Mouse (Mus musculus): Measurements from ENCODE around the gene Fbxo11. TPM values are rescaled to one million over a fixed set of nuclear protein-coding genes. Genes with fewer than 3 reads are reported as not detected.

Gene Fbxo11
- total RNA-seq, 2 experiments from 2014 or later, result 10.1 to 14.4 TPM

- ATAC-seq (replicated peaks; ENCODE audit: low FRiP score, poor library complexity, severe bottlenecking), result no peak
These were observed 3.1 kb upstream of the Fbxo11 start for GRCm38 (mm10) chr17:88068024-88068719.

- no peak for ATAC-seq (replicated peaks; ENCODE audit: low FRiP score, poor library complexity, severe bottlenecking)
These were observed 2.3 kb upstream of the Fbxo11 start for GRCm38 (mm10) chr17:88067202-88067901.

DNA sequence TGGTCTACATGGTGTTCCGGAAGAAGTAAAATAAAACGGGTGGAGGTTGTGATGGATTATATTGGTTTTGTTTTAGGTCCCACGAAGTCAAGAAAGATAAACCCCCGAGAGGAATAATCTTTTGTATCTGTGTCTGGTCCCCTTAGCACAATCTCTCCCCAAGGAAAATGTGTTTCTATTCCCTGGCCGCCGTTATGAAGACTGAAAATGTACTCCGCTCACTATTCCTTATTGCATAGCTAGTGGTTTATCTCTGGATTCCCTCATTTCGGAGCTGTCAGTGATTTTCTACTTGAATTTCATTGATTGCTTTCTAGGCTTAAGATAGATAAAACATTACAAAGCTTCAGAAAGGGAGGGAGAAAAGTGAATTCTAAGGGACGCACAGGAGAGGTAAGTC lies 1.7 kb upstream of the Fbxo11 start:
- ATAC-seq (replicated peaks; ENCODE audit: low FRiP score, poor library complexity, severe bottlenecking), result no peak

DNA sequence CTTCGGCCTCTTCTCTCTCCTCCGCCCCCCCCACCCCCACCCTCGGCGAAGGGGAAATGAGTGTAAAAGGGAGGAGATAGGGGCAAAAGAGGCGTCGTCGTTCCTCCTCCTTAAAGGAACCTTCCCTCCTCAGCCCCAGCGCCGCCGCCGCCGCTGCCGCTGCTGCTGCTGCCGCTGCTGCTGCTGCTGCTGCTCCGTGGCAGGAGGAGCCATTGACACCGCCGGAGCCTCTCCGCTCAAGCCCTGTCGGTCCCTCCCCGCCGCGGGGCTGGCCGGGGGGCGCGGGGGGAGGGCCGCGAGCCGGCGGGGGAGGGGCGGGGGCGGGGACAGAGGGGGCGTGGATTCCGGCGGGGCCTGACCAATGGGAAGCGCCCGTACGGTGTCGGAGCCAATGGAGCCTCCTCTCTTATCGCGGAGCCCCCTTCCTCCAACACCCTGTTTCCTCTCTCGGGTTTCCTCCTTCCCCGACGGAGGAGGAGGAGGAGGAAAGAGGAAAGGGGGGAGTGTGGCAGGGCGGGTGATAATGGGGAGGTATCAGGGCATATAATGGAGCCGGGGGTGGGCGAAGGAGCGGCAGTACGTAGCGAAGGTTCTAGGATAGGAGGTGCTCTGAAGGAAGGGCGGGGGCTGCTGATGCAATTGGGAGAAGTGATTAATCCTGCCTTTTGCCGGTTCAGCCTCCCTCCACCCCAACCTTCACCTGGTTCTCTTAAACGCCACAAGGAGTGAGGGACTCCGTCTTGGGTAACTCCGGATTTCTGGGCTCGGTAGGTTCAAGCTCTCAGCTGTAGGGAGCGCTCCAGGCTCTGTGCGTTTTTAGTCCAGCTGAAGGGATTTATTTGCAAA lies 933 bp upstream of the Fbxo11 start:
- peak; percentile 93 for ATAC-seq (replicated peaks; ENCODE audit: low FRiP score, poor library complexity, severe bottlenecking)

DNA sequence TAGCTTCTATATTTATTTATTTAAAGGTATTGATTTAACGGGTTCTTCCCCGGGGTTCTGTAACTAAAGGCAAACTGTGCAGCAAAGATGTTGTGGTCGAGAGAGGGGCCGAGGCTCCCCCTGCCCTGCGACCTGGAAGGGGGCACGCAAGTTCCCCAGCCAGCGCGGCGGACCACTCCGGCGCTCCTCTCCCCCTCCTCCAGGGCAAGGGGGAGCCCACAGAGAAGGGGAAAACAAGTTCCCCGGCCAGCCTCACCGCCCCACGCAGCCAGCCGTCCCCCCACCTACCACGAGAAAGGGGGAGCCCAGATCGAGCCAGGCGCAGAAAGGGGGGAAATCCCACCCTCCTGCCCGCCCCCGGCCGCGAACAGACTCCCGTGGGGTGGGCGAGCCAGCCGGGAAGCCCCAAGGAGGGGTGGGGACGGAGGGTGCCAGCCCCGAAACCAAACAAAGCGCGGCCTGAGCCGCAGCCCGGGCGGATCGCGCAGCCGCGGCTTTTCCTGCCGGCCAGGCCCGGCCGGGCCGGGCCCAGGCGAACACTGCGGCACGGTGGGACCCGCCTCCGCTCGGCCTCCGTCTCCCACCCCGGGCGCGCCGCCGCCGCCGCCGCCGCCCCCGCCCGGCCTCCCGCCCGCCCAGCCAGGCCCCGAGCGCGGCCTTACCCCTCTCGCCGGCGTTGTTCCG lies 602 bp downstream of the Fbxo11 start:
- peak; percentile 23 for ATAC-seq (replicated peaks; ENCODE audit: low FRiP score, poor library complexity, severe bottlenecking)

DNA sequence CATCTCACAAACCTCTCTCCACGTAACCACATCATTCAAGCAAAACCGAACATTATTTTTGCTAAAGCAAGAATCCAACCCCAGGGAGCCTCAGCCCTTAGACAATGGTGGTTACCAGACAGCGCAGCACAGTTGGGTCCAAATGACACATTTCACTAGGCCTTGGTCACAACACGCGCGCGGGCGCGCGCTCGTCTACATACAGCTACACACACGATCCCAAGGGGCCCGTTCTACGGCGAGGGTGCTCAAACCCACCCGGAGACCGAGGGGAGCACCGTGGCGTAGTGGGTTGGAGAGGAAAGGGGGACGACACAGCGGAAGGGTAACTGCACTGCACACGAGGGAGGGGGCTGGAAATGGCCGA lies 1.1 kb downstream of the Fbxo11 start:
- ATAC-seq (replicated peaks; ENCODE audit: low FRiP score, poor library complexity, severe bottlenecking), result peak; percentile 35; the same call in 1 of the 2 replicates

DNA sequence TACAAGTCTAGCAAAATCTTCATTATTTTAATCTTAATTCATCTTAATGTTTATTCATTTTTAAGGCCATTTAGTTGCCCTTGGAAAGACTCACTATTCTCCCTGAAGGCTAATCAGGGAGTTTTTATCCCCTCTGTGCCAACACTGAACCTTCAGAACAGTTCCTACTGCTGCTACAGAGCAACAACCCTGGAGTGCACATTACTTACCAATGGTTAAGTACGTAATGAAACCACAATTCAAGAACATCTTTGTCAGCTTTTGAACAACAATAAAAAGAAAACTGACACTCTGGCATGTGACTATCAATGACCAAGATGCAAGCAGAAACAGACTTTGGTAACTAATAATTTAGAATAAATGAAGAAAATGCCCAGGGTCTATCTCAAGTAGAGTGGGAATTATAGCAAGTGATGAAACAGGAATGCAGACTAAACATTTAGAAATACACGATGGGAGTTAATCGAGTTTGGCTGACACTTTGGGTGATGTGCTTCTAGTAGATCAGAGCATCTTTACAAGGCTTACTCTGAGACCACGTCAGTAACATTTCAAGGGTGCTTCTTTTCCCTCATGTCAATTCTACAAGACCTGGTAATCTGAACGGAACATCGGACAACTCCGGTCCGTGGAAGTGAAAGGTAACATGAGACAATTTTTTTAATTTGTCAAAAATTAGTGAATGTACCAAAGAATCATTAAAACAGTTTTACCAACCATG lies 2.1 kb downstream of the Fbxo11 start:
- no peak for ATAC-seq (replicated peaks; ENCODE audit: low FRiP score, poor library complexity, severe bottlenecking)

DNA sequence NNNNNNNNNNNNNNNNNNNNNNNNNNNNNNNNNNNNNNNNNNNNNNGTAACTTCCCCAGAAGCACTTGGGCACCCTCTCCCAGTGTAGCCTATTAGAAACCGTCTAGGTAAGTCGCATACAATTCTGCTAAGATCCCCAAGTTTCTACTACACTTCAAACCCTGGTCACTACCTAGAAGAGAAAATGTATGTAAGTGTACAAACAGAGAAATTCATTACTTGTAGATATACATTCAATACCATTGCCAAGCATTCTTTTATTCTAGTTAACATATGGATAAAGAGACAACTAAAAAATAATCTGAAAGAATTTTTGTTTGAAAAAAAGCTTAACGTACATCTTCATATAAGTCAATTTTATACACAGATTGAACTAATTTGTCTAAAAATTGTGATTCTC lies 3.1 kb downstream of the Fbxo11 start:
- ATAC-seq (replicated peaks; ENCODE audit: low FRiP score, poor library complexity, severe bottlenecking), result no peak

DNA sequence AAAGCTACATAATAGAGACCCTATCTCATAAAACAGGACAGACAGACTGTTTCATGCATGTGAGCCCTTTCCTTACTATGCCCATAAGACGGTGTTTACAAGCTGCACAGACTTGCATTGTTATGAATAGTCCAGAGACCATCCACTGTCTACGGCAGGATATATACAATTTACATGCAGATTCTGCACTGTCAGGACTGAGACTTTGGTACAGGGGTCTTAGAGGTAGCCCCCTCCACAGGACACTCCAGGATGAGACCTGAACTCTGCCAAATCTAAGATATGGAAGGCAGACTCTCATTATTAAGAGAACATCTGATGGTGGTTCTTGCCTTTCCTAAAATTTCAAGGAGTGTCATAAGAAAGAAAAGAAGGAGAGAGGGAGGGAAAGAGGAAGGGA lies 6.8 kb downstream of the Fbxo11 start:
- no peak for ATAC-seq (replicated peaks; ENCODE audit: low FRiP score, poor library complexity, severe bottlenecking)

DNA sequence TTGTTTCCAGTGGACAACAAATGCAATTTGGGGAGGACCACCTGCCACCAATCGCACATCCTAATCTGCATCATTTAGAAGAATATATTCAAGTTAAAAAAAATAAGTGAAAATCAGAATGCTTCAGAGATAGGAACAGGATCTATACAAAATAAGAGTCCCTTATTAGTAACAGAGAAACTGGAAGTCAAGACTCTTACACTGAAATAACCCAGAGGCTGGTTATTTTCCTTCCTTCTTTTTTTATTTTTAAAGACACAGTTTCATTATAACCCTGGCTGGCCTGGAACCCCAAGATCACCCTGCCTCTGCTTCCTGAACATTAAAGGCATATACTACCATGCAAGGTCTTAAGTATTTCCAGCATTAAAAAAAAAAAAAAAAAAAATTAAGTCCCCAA lies 7.2 kb downstream of the Fbxo11 start:
- no peak for ATAC-seq (replicated peaks; ENCODE audit: low FRiP score, poor library complexity, severe bottlenecking)

GRCm38 (mm10) chr17:88051679-88052078 lies 13.4 kb downstream of the Fbxo11 start:
- ATAC-seq (replicated peaks; ENCODE audit: low FRiP score, poor library complexity, severe bottlenecking), result no peak

DNA sequence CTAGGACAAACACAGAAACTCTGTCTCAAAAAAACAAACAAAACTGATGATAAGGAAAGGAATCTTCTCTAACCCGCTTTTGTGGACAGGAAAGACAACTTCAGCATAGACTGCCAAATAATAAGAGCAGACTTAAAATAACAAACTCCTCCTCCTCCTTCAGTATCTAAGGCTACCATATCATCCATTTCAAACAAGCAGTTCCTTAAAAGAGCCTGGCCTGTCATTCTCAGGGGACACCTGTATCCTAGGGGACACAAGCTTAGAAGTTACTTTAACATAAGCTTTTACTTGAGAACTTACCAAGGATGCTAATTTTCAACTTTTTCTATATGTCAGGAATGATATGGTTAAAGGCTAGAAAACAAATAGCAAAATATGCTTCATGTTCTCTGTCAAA lies 14.2 kb downstream of the Fbxo11 start:
- no peak for ATAC-seq (replicated peaks; ENCODE audit: low FRiP score, poor library complexity, severe bottlenecking)

GRCm38 (mm10) chr17:88050318-88050717 lies 14.8 kb downstream of the Fbxo11 start:
- no peak for ATAC-seq (replicated peaks; ENCODE audit: low FRiP score, poor library complexity, severe bottlenecking)

DNA sequence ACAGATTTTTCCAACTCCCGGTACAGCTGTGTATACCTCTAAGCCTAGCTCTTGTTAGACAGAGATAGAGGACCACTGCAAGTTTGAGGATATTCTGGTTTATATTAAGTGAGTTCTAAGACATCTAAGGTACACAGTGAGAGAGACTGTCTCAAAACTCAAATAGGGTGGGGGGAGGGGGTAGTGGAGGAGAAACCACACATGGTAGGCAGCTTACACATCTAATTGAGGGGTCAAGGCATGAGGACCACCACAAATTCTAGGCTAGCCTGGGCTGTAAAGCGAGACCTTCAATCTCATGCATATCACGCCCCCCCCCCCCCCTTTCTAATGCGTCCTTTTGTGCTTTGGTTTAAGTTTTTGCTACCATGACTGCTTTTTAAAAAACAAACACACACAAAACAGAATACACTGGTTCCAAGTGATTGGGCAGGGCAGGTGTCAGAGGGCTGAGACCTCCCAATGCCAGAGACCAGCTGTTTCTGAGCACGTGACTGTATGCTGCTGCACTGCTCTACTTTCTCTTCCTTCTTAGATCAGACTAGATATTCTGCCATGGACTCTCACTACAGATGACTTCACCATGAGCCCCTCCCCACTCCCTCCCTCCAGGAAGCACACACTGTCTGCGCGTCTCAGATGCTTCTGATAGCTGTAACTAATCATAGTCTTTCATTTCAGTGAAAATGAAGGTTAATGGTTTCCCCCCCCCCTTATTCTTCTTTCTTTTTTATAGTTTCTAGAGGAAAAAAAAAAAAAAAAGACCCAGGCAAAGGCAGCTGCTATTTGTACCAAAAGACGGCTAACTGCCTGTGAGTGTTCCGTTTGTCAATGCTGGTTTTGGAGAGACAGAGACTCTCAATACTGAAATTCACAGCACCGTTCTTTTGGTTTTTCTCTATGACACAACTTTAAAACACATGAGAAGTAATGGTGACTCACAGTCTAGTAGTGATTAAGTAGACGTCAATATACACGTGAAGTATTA lies 22.7 kb downstream of the Fbxo11 start:
- ATAC-seq (replicated peaks; ENCODE audit: low FRiP score, poor library complexity, severe bottlenecking), result no peak; the same call in 1 of the 2 replicates

GRCm38 (mm10) chr17:88040810-88041209 lies 24.3 kb downstream of the Fbxo11 start:
- ATAC-seq (replicated peaks; ENCODE audit: low FRiP score, poor library complexity, severe bottlenecking), result no peak

DNA sequence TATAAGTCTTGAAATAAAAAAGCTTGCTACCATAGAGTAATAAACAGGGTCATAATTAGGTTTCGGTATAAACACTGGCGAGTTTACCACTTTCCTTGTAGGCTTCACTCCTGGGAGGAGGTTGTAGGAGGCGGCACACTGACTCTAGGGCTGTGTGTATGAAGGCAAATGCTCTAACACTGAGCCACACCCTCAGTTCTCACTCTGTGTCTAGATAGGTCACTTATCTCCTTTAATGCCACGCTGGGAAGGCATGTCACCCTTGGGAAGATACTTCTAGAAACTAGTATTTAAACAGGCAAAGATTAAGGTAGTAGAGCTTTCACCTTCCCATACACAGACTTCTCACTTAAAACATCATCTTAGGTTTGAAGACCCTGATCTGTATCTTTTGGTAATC lies 30.7 kb downstream of the Fbxo11 start:
- ATAC-seq (replicated peaks; ENCODE audit: low FRiP score, poor library complexity, severe bottlenecking), result peak; percentile 75

- ATAC-seq (replicated peaks; ENCODE audit: low FRiP score, poor library complexity, severe bottlenecking), result peak; percentile 66; the same call in 1 of the 2 replicates
These were observed 33.3 kb downstream of the Fbxo11 start for GRCm38 (mm10) chr17:88031755-88032154.

DNA sequence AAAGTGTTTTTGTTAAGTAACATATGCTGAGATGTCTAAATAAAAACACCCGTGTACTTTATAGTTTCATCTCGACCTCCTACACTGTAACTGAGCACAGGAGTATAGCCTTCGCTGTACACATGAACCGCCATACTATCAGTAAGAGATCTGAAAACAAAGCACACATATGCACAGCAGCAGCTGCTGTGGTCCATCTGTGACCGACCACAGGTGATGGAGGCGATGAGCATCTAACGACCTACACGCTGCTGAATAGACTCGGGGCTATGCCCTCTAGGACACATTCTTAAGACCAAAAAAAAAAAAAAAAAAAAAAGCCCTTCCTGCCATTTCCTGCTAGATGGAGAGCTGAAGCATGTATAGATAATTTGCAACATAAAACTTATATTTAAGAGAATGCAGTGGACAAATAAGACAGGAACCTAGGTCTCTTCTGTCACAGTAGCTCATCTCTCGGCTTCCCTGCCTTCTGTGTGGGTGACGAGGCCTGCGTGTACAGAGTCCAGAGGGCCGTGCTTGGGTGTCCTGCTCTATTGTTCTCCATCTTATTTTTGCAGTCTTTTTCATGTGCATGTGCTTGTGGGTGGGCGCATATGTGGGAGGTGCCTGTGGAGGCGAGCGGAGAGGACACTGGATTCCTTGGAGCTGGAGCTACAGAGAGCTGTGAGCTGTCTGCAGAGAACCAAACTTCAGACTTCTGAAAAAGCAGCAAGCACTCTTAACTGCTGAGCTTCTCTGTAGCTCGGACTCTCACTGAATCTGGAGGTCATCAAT lies 35.7 kb downstream of the Fbxo11 start:
- ATAC-seq (replicated peaks; ENCODE audit: low FRiP score, poor library complexity, severe bottlenecking), result no peak
